Mouse (Mus musculus) megakaryocyte, embryonic 14.5 days (primary cell): Measurements from ENCODE around the gene Atp5mpl.

Experiments
- FLI1 ChIP-seq: IDR thresholded peaks from 2 replicates; pipeline ENCODE4 v1.6.1; 2012; ENCODE audit warnings: low read length, inconsistent platforms, mixed read lengths
- GATA1 ChIP-seq: IDR thresholded peaks from 3 replicates; pipeline ENCODE4 v1.6.1; 2012; ENCODE audit warnings: mixed read lengths, low read length, inconsistent platforms, borderline replicate concordance

GRCm38 (mm10) chr12:111936706-111937550 lies 29.8 kb downstream of the Atp5mpl start:
- TF ChIP-seq GATA1: no peak
- TF ChIP-seq FLI1: no peak
